Mouse (Mus musculus) midbrain, embryonic 12.5 days (tissue): ENCODE data around the gene Ccnk. TPM values are rescaled to one million over a fixed set of nuclear protein-coding genes. Genes with fewer than 3 reads are reported as not detected.
A peak's percentile ranks its signal among the peaks of the same experiment; 100 is the strongest.

Experiments used
- ATAC-seq: fragments of 200-750 bp; cut with Nextera tagmentation; 2 replicates; pipeline ENCODE4 v1.8.0; 2017; ENCODE audit warnings: low read depth, moderate TSS enrichment, moderate library complexity; ENCODE audit not compliant: low FRiP score
- H3K27ac ChIP-seq: fragments of 300-500 bp; sonication (generic); replicated peaks from 2 replicates; pipeline ENCODE4 v1.5.1; 2016; ENCODE audit warnings: mild to moderate bottlenecking
- H3K27me3 ChIP-seq: fragments of 300-500 bp; sonication (generic); 2 replicates; pipeline ENCODE4 v1.6.1; 2016; ENCODE audit warnings: mild to moderate bottlenecking
- H3K36me3 ChIP-seq: fragments of 300-500 bp; sonication (generic); 2 replicates; pipeline ENCODE4 v1.6.1; 2016
- H3K4me1 ChIP-seq: fragments of 300-500 bp; sonication (generic); 2 replicates; pipeline ENCODE4 v1.6.1; 2016
- H3K4me2 ChIP-seq: fragments of 300-500 bp; sonication (generic); replicated peaks from 2 replicates; pipeline ENCODE4 v1.6.1; 2016; ENCODE audit warnings: mild to moderate bottlenecking, moderate library complexity
- H3K4me3 ChIP-seq: fragments of 300-500 bp; sonication (generic); 2 replicates; pipeline ENCODE4 v1.5.1; 2016; ENCODE audit warnings: mild to moderate bottlenecking
- H3K9ac ChIP-seq: fragments of 300-500 bp; sonication (generic); replicated peaks from 2 replicates; pipeline ENCODE4 v1.6.1; 2016; ENCODE audit warnings: mild to moderate bottlenecking, moderate library complexity
- H3K9me3 ChIP-seq: fragments of 300-500 bp; sonication (generic); 2 replicates; pipeline ENCODE4 v1.6.1; 2016; ENCODE audit warnings: mild to moderate bottlenecking
- WGBS: fragments of 180-500 bp; shearing (Covaris S2); methylation state at CpG from one replicate; pipeline ENCODE4 v1.1.7; 2016; 5-methylcytosine and 5-hydroxymethylcytosine counted together
- polyA plus RNA-seq: library from polyadenylated mRNA; unstranded; fragments of >200 nt; fragmentation: Nextera tagmentation; extraction: Ambion mirVana; gene quantifications from 2 replicates; pipeline ENCODE4 v1.2.1, GENCODE M21; 2016

Gene Ccnk
- 3.8 and 4.0 TPM in 2 replicates for polyA plus RNA-seq

DNA sequence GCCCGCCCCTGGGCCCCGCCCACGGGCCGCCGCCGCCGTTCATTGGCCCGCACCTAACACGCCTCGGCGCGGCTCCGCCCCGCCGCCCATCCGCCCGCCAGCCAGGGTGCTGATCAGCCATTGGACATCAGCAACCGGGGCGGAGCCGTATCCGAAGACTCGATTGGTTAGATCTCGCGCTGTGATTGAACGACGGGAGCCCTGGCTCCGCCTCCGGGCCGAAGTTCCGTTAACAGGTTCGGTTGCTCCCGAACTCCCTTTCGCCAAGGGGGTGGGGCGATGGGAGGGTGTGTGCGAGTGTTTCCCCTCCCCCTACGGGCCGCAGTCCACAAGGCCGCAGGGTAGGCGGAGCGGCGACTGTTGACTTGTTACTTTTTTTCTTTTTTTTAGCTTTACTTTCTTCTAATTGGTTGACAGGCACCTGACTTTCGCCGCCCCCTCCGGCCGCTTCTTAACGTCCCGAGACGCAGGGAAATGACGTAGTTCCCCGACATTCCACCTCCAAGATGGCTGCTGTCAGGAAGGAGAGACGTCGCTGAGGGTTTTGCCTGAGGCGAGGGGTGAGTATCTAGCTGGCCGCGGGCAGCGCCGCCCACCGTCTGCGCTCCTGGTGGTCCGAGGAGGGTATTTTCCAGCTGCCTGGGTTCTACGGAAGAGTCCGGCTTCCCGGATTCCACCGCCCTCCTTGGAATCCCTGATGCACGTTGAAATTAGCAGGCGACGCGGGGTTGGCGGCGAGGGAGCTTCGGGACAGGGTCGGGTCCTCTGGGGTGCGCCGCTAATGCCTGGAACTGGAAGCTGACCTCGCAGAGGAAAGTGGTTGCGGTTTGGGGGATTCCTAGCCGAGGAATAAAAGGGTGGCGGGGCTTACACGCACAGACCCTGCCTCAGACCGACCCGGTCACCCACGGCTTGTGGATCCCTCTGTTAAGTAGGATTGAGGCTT, at the start of gene Ccnk:
Gene Ccnk, plus strand, starts transcription at position 259 of the 946 bp plus-strand sequence.
- WGBS: under 1% methylated on average over 80 of the region's 82 CpGs
- Histone ChIP-seq H3K4me2 (peak within 1 kb of the TSS; percentile 86), H3K27me3 (no peaks in the 10 kb centered on the region), H3K4me1 (peaks cover 28% of the 10 kb centered on the region), H3K9ac (peak within 1 kb of the TSS; percentile 92), H3K4me3 (peak within 1 kb of the TSS; percentile 88), H3K27ac (peak within 1 kb of the TSS; percentile 82), H3K9me3 (no peaks in the 10 kb centered on the region), H3K36me3 (peaks cover 27% of the 10 kb centered on the region)
- peak; percentile 99 for ATAC-seq

DNA sequence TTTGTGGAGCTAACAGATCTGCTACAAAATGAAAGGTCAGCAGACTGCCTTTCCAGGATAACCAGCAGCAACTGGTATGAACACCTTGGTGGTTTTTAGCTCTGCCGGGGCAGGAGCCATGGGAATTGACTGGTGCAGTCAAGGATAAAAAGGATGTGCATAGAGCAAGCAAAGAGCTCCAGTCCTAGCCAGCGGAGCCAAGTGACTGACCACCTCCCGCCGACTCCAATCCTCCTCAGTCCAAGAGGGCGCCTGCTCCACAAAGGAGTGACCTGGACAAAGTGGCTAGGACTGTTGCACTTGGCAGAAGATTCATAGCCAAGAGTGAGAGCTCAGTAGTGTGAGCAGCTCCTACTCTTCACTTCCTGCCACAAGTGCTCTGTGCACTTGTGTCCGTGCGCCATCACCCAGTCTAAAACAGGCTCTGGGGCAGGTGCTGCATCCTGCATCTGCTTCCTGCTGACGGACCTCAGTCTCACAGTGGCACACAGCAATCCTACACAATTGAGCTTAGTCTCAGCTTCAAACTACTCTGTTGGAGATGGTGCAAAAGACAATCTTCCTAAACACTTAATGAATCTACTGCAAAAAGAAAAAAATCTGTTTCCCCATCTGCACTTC, 46.8 kb upstream of the Ccnk start:
- peaks cover 33% of the 10 kb centered on the region for H3K36me3 ChIP-seq
- H3K27me3 ChIP-seq: no peaks in the 10 kb centered on the region
- 87% methylated on average over 8 of the region's 8 CpGs for WGBS

DNA sequence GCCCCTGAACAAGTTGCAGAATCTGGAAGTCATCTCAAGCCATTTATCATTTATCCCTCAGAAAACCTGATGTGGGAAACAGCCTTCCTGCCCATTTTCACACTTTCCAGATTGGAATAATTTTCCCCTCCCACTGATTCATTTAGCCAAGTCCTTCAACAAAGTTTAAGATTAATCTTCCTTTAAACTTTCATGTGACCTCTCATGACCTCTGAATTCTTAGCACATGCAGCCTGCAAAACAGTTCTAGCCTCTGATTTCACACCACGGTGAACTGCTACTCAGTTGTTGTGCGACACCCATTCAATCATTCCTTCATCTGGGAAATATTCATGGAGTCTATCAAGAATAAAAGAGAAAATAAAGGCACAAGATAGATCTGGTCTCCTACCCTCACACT, 46.2 kb upstream of the Ccnk start:
- H3K27ac ChIP-seq: no peak overlapping the region
- H3K4me3 ChIP-seq: no peak overlapping the region
- H3K4me1 ChIP-seq: no peaks in the 10 kb centered on the region
- 86% methylated on average over 2 of the region's 2 CpGs for WGBS
- H3K4me2 ChIP-seq: no peak overlapping the region
- no peaks in the 10 kb centered on the region for H3K9me3 ChIP-seq
- no peak overlapping the region for H3K9ac ChIP-seq
- no peak for ATAC-seq
- H3K27me3 ChIP-seq: no peaks in the 10 kb centered on the region
- H3K36me3 ChIP-seq: peaks cover 30% of the 10 kb centered on the region

More for the DNA sequence above, 46.8 kb upstream of the Ccnk start:
- ATAC-seq: no peak
- H3K4me2 ChIP-seq: no peak overlapping the region
- no peak overlapping the region for H3K9ac ChIP-seq
- no peaks in the 10 kb centered on the region for H3K4me1 ChIP-seq
- H3K4me3 ChIP-seq: no peak overlapping the region
- no peaks in the 10 kb centered on the region for H3K9me3 ChIP-seq
- H3K27ac ChIP-seq: no peak overlapping the region

DNA sequence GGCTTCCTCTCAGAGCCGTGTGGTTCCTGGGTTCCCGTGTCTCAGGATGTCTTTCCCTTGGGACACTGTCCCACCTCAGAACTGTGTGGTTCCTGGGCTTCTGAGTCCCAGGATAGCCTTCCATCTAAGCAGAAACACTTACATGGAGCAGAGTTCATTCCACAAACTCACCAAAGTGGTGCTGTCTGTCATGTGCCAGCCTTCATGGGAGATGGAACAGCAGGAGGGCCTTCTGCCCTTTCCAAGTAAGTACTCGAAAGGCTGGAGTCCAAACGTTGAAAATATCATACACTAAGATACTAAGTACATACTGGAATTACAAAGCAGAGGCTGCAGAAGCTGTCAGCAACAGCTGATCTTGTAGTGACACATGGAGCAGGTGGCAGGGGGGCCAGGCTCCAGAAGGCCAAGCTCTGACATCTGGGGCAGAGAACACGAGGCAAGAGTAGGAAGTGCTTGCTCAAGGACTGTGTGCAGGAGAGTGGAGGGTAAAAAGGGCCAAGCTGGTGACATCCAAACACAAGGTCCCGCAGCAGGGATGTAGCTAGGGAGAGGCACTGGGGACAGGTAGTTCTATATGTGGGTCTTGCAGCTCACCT, 43.7 kb upstream of the Ccnk start:
- H3K27me3 ChIP-seq: no peaks in the 10 kb centered on the region
- no peaks in the 10 kb centered on the region for H3K9me3 ChIP-seq
- WGBS: 85% methylated on average over 6 of the region's 6 CpGs
- H3K4me1 ChIP-seq: no peaks in the 10 kb centered on the region
- no peak overlapping the region for H3K9ac ChIP-seq
- H3K36me3 ChIP-seq: peaks cover 9% of the 10 kb centered on the region
- no peak overlapping the region for H3K27ac ChIP-seq
- H3K4me2 ChIP-seq: no peak overlapping the region
- no peak overlapping the region for H3K4me3 ChIP-seq
- ATAC-seq: no peak

- Histone ChIP-seq H3K36me3 (peaks cover 15% of the 10 kb centered on the region; the same call in 1 of the 2 replicates), H3K4me2 (no peak overlapping the region), H3K9me3 (no peaks in the 10 kb centered on the region), H3K9ac (no peak overlapping the region), H3K27ac (no peak overlapping the region), H3K27me3 (no peaks in the 10 kb centered on the region), H3K4me1 (no peaks in the 10 kb centered on the region), H3K4me3 (no peak overlapping the region)
- ATAC-seq: no peak
- 88% methylated on average over 5 of the region's 5 CpGs for WGBS
Measured at GRCm38 (mm10) chr12:108143624-108144498, 35.5 kb upstream of the Ccnk start.

GRCm38 (mm10) chr12:108145198-108145597, 34.2 kb upstream of the Ccnk start:
- Histone ChIP-seq H3K4me3 (no peak overlapping the region), H3K9me3 (no peaks in the 10 kb centered on the region), H3K27me3 (no peaks in the 10 kb centered on the region), H3K27ac (no peak overlapping the region), H3K9ac (no peak overlapping the region), H3K4me1 (no peaks in the 10 kb centered on the region), H3K36me3 (peaks cover 15% of the 10 kb centered on the region; the same call in 1 of the 2 replicates), H3K4me2 (no peak overlapping the region)
- no peak for ATAC-seq
- WGBS: 95% methylated on average over 3 of the region's 3 CpGs

- Histone ChIP-seq H3K27me3 (no peaks in the 10 kb centered on the region), H3K9me3 (no peaks in the 10 kb centered on the region), H3K36me3 (peaks cover 18% of the 10 kb centered on the region), H3K9ac (no peak overlapping the region), H3K4me2 (no peak overlapping the region), H3K4me1 (no peaks in the 10 kb centered on the region), H3K4me3 (no peak overlapping the region), H3K27ac (no peak overlapping the region)
- ATAC-seq: no peak
- 79% methylated on average over 3 of the region's 3 CpGs for WGBS
Measured at GRCm38 (mm10) chr12:108149764-108150163, 29.6 kb upstream of the Ccnk start.

- Histone ChIP-seq H3K4me2 (no peak overlapping the region), H3K27ac (no peak overlapping the region), H3K27me3 (no peaks in the 10 kb centered on the region), H3K4me1 (no peaks in the 10 kb centered on the region), H3K36me3 (peaks cover 36% of the 10 kb centered on the region), H3K9me3 (no peaks in the 10 kb centered on the region), H3K4me3 (no peak overlapping the region), H3K9ac (no peak overlapping the region)
- 95% methylated on average over 2 of the region's 2 CpGs for WGBS
- no peak for ATAC-seq
Measured at GRCm38 (mm10) chr12:108152743-108153142, 26.6 kb upstream of the Ccnk start.

DNA sequence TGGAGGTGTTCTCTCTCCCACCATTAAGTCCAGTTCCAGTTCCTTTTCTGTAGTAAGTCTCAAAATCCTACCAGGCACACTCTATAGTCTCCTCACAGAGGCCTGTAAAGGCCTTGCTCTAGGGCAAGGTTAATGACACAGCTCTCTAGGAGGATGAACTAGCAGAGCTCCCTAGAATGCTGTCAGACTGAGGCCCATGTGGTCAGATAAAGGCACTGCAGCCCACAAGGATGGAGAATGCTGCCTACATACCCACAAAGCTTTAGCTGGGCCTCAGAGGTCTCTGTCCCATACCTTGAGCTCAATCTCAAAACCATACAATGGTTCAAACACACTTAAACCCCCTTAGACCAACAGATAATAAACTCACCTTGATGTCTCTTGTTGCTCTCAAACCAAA, 19.5 kb upstream of the Ccnk start:
- H3K36me3 ChIP-seq: peaks cover 59% of the 10 kb centered on the region
- no peaks in the 10 kb centered on the region for H3K9me3 ChIP-seq
- no peak for ATAC-seq
- no peak overlapping the region for H3K9ac ChIP-seq
- H3K4me3 ChIP-seq: no peak overlapping the region
- H3K27ac ChIP-seq: no peak overlapping the region
- no peaks in the 10 kb centered on the region for H3K27me3 ChIP-seq
- H3K4me1 ChIP-seq: no peaks in the 10 kb centered on the region
- no peak overlapping the region for H3K4me2 ChIP-seq

DNA sequence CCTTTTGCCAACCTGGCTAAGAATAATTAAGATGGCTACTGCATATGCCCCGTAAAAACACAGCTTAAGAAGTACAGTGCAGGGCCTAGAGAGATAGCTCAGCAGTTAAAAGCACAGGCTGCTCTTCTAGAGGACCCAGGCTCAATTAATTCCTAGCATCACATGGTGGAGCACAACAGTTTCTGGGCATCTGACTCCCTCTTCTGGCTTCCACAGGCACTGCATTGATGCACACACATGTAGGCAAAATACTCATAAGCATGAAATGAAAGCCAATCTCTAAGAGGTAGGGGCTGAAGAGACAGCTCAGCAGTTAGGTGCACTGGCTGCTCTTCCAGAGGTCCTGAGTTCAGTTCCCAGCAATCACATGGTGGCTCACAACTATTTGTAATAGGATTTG, 17.3 kb upstream of the Ccnk start:
- peaks cover 47% of the 10 kb centered on the region for H3K36me3 ChIP-seq
- no peak overlapping the region for H3K4me3 ChIP-seq
- no peaks in the 10 kb centered on the region for H3K27me3 ChIP-seq
- no peak for ATAC-seq
- no peak overlapping the region for H3K27ac ChIP-seq
- H3K4me2 ChIP-seq: no peak overlapping the region
- whole genome bisulfite sequencing: 92% methylated on average over 1 of the region's 1 CpGs
- H3K4me1 ChIP-seq: no peaks in the 10 kb centered on the region
- no peak overlapping the region for H3K9ac ChIP-seq
- no peaks in the 10 kb centered on the region for H3K9me3 ChIP-seq

- H3K27me3 ChIP-seq: no peaks in the 10 kb centered on the region
- no peak overlapping the region for H3K27ac ChIP-seq
- H3K9me3 ChIP-seq: no peaks in the 10 kb centered on the region
- 92% methylated on average over 3 of the region's 3 CpGs for WGBS
- peaks cover 38% of the 10 kb centered on the region for H3K36me3 ChIP-seq
- H3K9ac ChIP-seq: no peak overlapping the region
- H3K4me3 ChIP-seq: no peak overlapping the region
- ATAC-seq: no peak
- no peak overlapping the region for H3K4me2 ChIP-seq
- H3K4me1 ChIP-seq: no peaks in the 10 kb centered on the region
Measured at GRCm38 (mm10) chr12:108163706-108164105, 15.7 kb upstream of the Ccnk start.
